Mouse (Mus musculus) T-cell, adult 2 months (primary cell): ENCODE results near the gene Hist1h3d.
"Not testable (repeated sequence)": the region's sequence is repeated elsewhere in the genome, so short reads cannot be mapped to it uniquely, and the experiment has no call there.

Source experiments
- DNase-seq: peaks from one replicate; pipeline ENCODE4 v3.0.0; 2022; ENCODE audit warnings: low spot score

The Hist1h3d gene

GRCm38 (mm10) chr13:23542225-23542980 lies 33.2 kb upstream of the Hist1h3d start:
- DNase-seq, result not testable (repeated sequence)

- peak; percentile 83 for DNase-seq
These were observed 32.5 kb upstream of the Hist1h3d start, which contains the start of gene Hist1h2bh for GRCm38 (mm10) chr13:23542999-23543607. Gene Hist1h2bh (minus strand): TSS chr13:23543392.

GRCm38 (mm10) chr13:23543965-23544786 lies 31.4 kb upstream of the Hist1h3d start, which contains the start of gene Hist1h3f:
Gene Hist1h3f (plus strand): TSS chr13:23544052.
- DNase-seq, result peak; percentile 83

- DNase-seq, result not testable (repeated sequence)
These were observed 30.8 kb upstream of the Hist1h3d start for GRCm38 (mm10) chr13:23544787-23545120.

- DNase-seq, result no peak
These were observed 28.9 kb upstream of the Hist1h3d start for GRCm38 (mm10) chr13:23546694-23547093.

- DNase-seq, result no peak
These were observed 24.8 kb upstream of the Hist1h3d start for GRCm38 (mm10) chr13:23550761-23551145.

GRCm38 (mm10) chr13:23551146-23551834 lies 24.3 kb upstream of the Hist1h3d start, which contains the start of gene Hist1h4f:
Gene Hist1h4f (minus strand): TSS chr13:23551648.
- peak; percentile 83 for DNase-seq

- DNase-seq, result no peak
These were observed 23.3 kb upstream of the Hist1h3d start for GRCm38 (mm10) chr13:23551931-23552914.

GRCm38 (mm10) chr13:23552962-23553361 lies 22.6 kb upstream of the Hist1h3d start, which contains the start of gene Hist1h1d:
Gene Hist1h1d (plus strand): TSS chr13:23553262.
- DNase-seq, result no peak

GRCm38 (mm10) chr13:23554393-23554792 lies 21.2 kb upstream of the Hist1h3d start:
- DNase-seq, result no peak

GRCm38 (mm10) chr13:23554925-23555838 lies 20.4 kb upstream of the Hist1h3d start:
- peak; percentile 60 for DNase-seq

- peak; percentile 63 for DNase-seq
These were observed 19.6 kb upstream of the Hist1h3d start for GRCm38 (mm10) chr13:23555839-23556416.

- DNase-seq, result no peak
These were observed 18.7 kb upstream of the Hist1h3d start for GRCm38 (mm10) chr13:23556906-23557305.

- DNase-seq, result not testable (repeated sequence)
These were observed 14.9 kb upstream of the Hist1h3d start for GRCm38 (mm10) chr13:23560699-23561098.

- DNase-seq, result not testable (repeated sequence)
These were observed 14.1 kb upstream of the Hist1h3d start for GRCm38 (mm10) chr13:23561531-23561882.

- peak; percentile 95 for DNase-seq
These were observed 13.5 kb upstream of the Hist1h3d start, which contains the start of gene Hist1h3e for GRCm38 (mm10) chr13:23561883-23562659. Gene Hist1h3e (minus strand): TSS chr13:23562369.

GRCm38 (mm10) chr13:23562699-23563462 lies 12.7 kb upstream of the Hist1h3d start:
- peak; percentile 33 for DNase-seq
